Mouse (Mus musculus) 416B (cell line): ENCODE results near the gene Zfp422.
A peak's percentile ranks its signal among the peaks of the same experiment; 100 is the strongest.

ENCODE experiments used
- DNase-seq: peaks from one replicate; pipeline ENCODE4 v3.0.0; 2011; ENCODE audit warnings: low read depth

Zfp422 gene

GRCm38 (mm10) chr6:116628539-116629171 is at the start of gene Zfp422:
Zfp422 (minus strand) TSS chr6:116628999.
- peak; percentile 82 for DNase-seq

- DNase-seq: no peak
Measured at GRCm38 (mm10) chr6:116677321-116677720, 48.5 kb upstream of the Zfp422 start.

- no peak for DNase-seq
Measured at GRCm38 (mm10) chr6:116676355-116676913, 47.6 kb upstream of the Zfp422 start.

GRCm38 (mm10) chr6:116674283-116674886 is 45.6 kb upstream of the Zfp422 start:
- no peak for DNase-seq

GRCm38 (mm10) chr6:116673471-116674282 is 44.9 kb upstream of the Zfp422 start, which contains the start of gene Rassf4:
Rassf4 (minus strand) TSS chr6:116673952.
- DNase-seq: no peak

GRCm38 (mm10) chr6:116672349-116672748 is 43.5 kb upstream of the Zfp422 start:
- no peak for DNase-seq

GRCm38 (mm10) chr6:116671768-116672167 is 43.0 kb upstream of the Zfp422 start:
- no peak for DNase-seq

GRCm38 (mm10) chr6:116671031-116671430 is 42.2 kb upstream of the Zfp422 start:
- DNase-seq: no peak

- no peak for DNase-seq
Measured at GRCm38 (mm10) chr6:116670144-116670543, 41.3 kb upstream of the Zfp422 start.

GRCm38 (mm10) chr6:116668682-116669470 is 40.1 kb upstream of the Zfp422 start:
- peak; percentile 34 for DNase-seq

GRCm38 (mm10) chr6:116667382-116667781 is 38.6 kb upstream of the Zfp422 start:
- DNase-seq: no peak

GRCm38 (mm10) chr6:116666892-116667291 is 38.1 kb upstream of the Zfp422 start:
- DNase-seq: no peak

GRCm38 (mm10) chr6:116666085-116666750 is 37.4 kb upstream of the Zfp422 start:
- DNase-seq: peak; percentile 66

- DNase-seq: no peak
Measured at GRCm38 (mm10) chr6:116664830-116665229, 36.0 kb upstream of the Zfp422 start.

- peak; percentile 60 for DNase-seq
Measured at GRCm38 (mm10) chr6:116664031-116664430, 35.2 kb upstream of the Zfp422 start.

- no peak for DNase-seq
Measured at GRCm38 (mm10) chr6:116663364-116663763, 34.6 kb upstream of the Zfp422 start.

- peak; percentile 61 for DNase-seq
Measured at GRCm38 (mm10) chr6:116653684-116654454, 25.1 kb upstream of the Zfp422 start.

- no peak for DNase-seq
Measured at GRCm38 (mm10) chr6:116653191-116653590, 24.4 kb upstream of the Zfp422 start.

GRCm38 (mm10) chr6:116651437-116652118 is 22.8 kb upstream of the Zfp422 start:
- DNase-seq: no peak

- peak; percentile 56 for DNase-seq
Measured at GRCm38 (mm10) chr6:116650406-116650805, 21.6 kb upstream of the Zfp422 start, which contains the start of gene Depp1. Depp1 (plus strand) TSS chr6:116650609.
